Mouse (Mus musculus) brown adipose tissue, adult 24 weeks (tissue): ENCODE data around the gene Nanos3. TPM values are rescaled to one million over a fixed set of nuclear protein-coding genes. Genes with fewer than 3 reads are reported as not detected.

ENCODE experiments used
- H3K27ac ChIP-seq: fragments of 200-500 bp; replicated peaks from 2 replicates; pipeline ENCODE4 v1.5.1; 2012; ENCODE audit warnings: low read depth, mild to moderate bottlenecking, low read length
- H3K4me1 ChIP-seq: fragments of 200-500 bp; 2 replicates; pipeline ENCODE4 v1.6.1; 2012; ENCODE audit warnings: low read length, mixed read lengths; ENCODE audit not compliant: control insufficient read depth, insufficient read depth, insufficient read length
- H3K4me3 ChIP-seq: fragments of 200-500 bp; 2 replicates; pipeline ENCODE4 v1.5.1; 2012; ENCODE audit warnings: low read depth, mild to moderate bottlenecking, low read length, moderate library complexity; ENCODE audit not compliant: insufficient read depth
- polyA plus RNA-seq: library from polyadenylated mRNA; stranded (reverse); fragments of >200 nt; gene quantifications from 2 replicates; pipeline ENCODE4 v1.2.4, GENCODE M21; 2012; ENCODE audit not compliant: missing spikeins, insufficient read depth, insufficient read length

The Nanos3 gene
- polyA plus RNA-seq, 1 experiment, result not detected

GRCm38 (mm10) chr8:84137848-84138247 is 47.2 kb downstream of the Nanos3 start:
- H3K27ac ChIP-seq, result no peak overlapping the region
- no peaks in the 10 kb centered on the region for H3K4me1 ChIP-seq
- H3K4me3 ChIP-seq, result no peak overlapping the region

GRCm38 (mm10) chr8:84132225-84132624 is 52.8 kb downstream of the Nanos3 start:
- no peaks in the 10 kb centered on the region for H3K4me1 ChIP-seq
- no peak overlapping the region for H3K27ac ChIP-seq
- H3K4me3 ChIP-seq, result no peak overlapping the region

DNA sequence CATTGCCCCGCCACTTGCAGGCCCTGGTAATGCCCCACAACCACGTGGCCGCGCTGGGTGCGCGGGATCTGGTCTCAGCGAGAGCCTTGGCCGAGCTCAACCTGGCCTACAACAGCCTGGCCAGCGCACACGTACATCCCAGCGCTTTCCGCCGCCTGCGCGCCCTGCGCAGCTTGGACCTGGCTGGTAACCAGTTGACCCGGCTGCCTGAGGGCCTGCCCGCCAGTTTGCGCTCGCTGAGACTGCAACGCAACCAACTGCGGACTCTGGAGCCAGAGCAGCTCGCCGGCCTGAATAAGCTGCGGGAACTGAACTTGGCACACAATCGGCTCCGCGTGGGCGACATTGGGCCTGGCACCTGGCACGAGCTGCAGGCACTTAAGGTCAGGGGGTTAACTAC is 54.2 kb downstream of the Nanos3 start:
- no peak overlapping the region for H3K4me3 ChIP-seq
- H3K27ac ChIP-seq, result no peak overlapping the region
- no peaks in the 10 kb centered on the region for H3K4me1 ChIP-seq

GRCm38 (mm10) chr8:84128277-84128676 is 56.7 kb downstream of the Nanos3 start:
- Histone ChIP-seq H3K4me3 (no peak overlapping the region), H3K4me1 (no peaks in the 10 kb centered on the region), H3K27ac (no peak overlapping the region)

DNA sequence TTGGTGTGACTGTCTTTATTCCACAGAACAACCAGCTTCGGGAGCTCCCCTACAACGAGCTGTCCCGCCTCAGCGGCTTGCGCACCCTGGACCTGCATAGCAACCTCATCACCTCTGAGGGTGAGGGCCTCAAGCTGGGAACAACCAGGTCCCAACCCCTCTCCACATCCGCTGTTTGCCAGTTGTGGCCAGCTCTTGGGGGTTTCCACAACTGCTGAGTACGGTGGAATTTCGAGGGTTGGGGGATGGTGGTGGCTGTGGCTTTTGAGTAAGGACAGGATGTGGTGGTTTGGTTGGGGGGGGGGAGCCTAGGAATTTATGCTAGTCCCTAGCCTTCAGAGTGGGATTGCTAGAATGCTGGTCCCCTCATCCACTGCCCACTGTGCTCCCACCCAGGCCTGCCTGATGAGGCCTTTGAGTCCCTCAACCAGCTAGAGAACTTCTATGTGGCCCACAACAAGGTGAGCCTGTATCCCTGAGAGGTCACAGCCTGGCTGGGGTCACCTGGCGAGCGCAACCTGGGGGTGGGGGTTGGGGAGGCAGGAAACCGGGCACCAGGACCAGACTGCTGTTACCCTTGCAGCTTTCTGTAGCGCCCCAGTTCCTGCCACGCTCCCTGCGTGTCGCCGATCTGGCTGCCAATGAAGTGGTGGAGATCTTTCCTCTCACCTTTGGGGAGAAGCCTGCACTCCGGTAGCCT is 57.7 kb downstream of the Nanos3 start:
- Histone ChIP-seq H3K4me1 (no peaks in the 10 kb centered on the region), H3K27ac (no peak overlapping the region), H3K4me3 (no peak overlapping the region)

DNA sequence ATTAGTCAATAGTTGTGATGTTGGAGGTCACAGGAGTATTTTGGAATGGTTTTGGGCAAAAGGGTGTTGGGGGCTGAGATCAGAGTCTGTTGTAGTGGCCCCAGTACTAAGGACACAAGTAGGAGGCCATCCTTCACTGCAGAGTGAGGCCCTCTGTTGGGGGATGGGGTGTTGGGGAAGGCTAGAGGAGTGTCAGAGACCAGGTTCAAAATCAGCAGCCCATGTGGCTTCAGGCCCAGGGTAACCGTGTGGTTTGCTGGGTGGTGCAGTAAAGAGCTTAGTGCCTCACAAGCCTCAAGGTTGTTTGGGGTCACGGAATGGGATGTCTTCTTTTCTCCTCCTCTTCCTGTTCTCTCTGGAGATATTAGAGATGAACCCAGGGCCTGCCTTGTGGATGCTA is 58.3 kb downstream of the Nanos3 start:
- Histone ChIP-seq H3K4me3 (no peak overlapping the region), H3K4me1 (no peaks in the 10 kb centered on the region), H3K27ac (no peak overlapping the region)

DNA sequence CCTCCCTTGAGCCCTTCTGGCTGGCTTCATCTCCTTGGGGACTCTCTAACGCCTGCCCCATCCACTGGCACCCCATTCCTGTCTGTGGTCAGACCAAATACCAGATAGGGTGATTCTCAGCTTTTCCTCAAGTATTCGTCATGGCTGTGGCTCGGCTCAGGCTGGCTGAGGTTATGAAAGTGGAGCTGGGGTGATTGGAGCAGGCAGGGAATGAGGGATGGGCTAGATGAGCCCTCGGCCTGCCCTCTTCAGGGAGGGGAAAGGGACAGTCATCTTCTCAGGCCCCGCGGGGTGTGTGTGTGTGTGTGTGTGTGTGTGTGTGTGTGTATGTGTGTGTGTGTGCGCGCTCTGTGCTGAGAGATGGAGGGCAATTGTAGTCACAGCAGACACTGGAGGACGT is 59.4 kb downstream of the Nanos3 start, which contains the start of gene Podnl1:
TSS of gene Podnl1 (plus strand) at position 334 of the 400 bp plus-strand sequence.
- Histone ChIP-seq H3K4me3 (no peak within 1 kb of the TSS), H3K27ac (no peak within 1 kb of the TSS), H3K4me1 (no peaks in the 10 kb centered on the region)

Other genes with a start within 250 kb of the Nanos3 start
- 0.79 and 0.99 TPM in 2 replicates for gene Gm10644, start 230.0 kb downstream of the Nanos3 start, polyA plus RNA-seq
- gene Asf1b, start 229.7 kb downstream of the Nanos3 start, polyA plus RNA-seq, result 3.3 and 3.8 TPM in 2 replicates
- 270 and 332 TPM in 2 replicates for gene Prkaca, start 212.2 kb downstream of the Nanos3 start, polyA plus RNA-seq
- gene Samd1, start 187.5 kb downstream of the Nanos3 start, polyA plus RNA-seq, result 12.0 and 12.4 TPM in 2 replicates
- gene 1700067K01Rik, start 183.7 kb downstream of the Nanos3 start, polyA plus RNA-seq, result not detected in 2 replicates
- gene 2210011C24Rik, start 173.0 kb downstream of the Nanos3 start, polyA plus RNA-seq, result not detected in 2 replicates
- gene Palm3, start 163.7 kb downstream of the Nanos3 start, polyA plus RNA-seq, result not detected in 2 replicates
- not detected in 2 replicates for gene Il27ra, start 142.6 kb downstream of the Nanos3 start, polyA plus RNA-seq
- gene Rln3, start 140.2 kb downstream of the Nanos3 start, polyA plus RNA-seq, result not detected in 2 replicates
- 1.7 and 2.2 TPM in 2 replicates for gene Gm10643, start 120.1 kb downstream of the Nanos3 start, polyA plus RNA-seq
- 2.7 and 3.1 TPM in 2 replicates for gene Rfx1, start 118.4 kb downstream of the Nanos3 start, polyA plus RNA-seq
- 3.9 TPM in 2 replicates for gene Dcaf15, start 80.4 kb downstream of the Nanos3 start, polyA plus RNA-seq
- gene Podnl1, start 59.2 kb downstream of the Nanos3 start, polyA plus RNA-seq, result not detected in 2 replicates
- gene Cc2d1a, start 37.3 kb downstream of the Nanos3 start, polyA plus RNA-seq, result 6.8 and 7.1 TPM in 2 replicates
- 0.79 TPM in 1 of 2 replicates, not detected in the other for gene 4930432K21Rik, start 37.2 kb downstream of the Nanos3 start, polyA plus RNA-seq
- gene Zswim4, start 51.8 kb upstream of the Nanos3 start, polyA plus RNA-seq, result 2.7 and 2.8 TPM in 2 replicates
- gene D8Ertd738e, start 64.5 kb upstream of the Nanos3 start, polyA plus RNA-seq, result 245 and 259 TPM in 2 replicates
- 12.9 and 13.0 TPM in 2 replicates for gene Mri1, start 72.1 kb upstream of the Nanos3 start, polyA plus RNA-seq
- gene Ccdc130, start 85.2 kb upstream of the Nanos3 start, polyA plus RNA-seq, result 6.9 and 8.5 TPM in 2 replicates
- 30.0 and 30.8 TPM in 2 replicates for gene Cacna1a, start 203.2 kb upstream of the Nanos3 start, polyA plus RNA-seq